Mouse (Mus musculus): Measurements from ENCODE around the gene Rab20. TPM values are rescaled to one million over a fixed set of nuclear protein-coding genes. Genes with fewer than 3 reads are reported as not detected.

The Rab20 gene
- polyA plus RNA-seq, 1 experiment from 2014 or later, result 7.5 TPM

DNA sequence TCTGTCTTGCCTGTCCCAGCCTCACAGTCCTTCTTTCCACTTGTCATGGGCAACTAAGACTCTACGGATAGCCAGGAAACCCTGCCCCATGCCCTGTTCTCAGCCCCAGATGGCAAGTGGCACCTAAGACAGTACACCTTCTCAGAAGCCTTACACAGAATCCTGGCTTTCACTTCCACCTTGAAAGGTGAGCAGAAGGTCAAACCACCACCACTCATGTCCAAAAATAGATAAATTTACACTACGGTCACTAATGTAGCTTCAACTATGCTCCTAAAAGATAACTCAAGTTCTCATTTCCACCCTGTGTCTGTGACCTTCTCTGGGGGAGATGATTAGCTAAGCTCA lies 15.0 kb downstream of the Rab20 start:
- Histone ChIP-seq H3K36me3 (ENCODE audit: control insufficient read depth, insufficient read depth, low read length) (no peaks in the 10 kb centered on the region), H3K4me3 (replicated peaks; ENCODE audit: low read length) (no peak overlapping the region), H3K4me1 (ENCODE audit: control insufficient read depth, insufficient read depth, low read length) (peaks cover 10% of the 10 kb centered on the region; the same call in 1 of the 2 replicates), H3K9ac (ENCODE audit: low read length) (no peak overlapping the region), H3K9me3 (replicated peaks; ENCODE audit: control insufficient read depth, low read length) (0 out of 2 replicates have a peak, but pooled peaks cover 5% of the 10 kb centered on the region), H3K27ac (ENCODE audit: low read length) (no peak overlapping the region), H3K27me3 (ENCODE audit: control insufficient read depth, insufficient read depth, low read length) (no peaks in the 10 kb centered on the region), H3K4me2 (ENCODE audit: low read depth, low read length) (no peak overlapping the region)
- ATAC-seq (ENCODE audit: insufficient read depth, low FRiP score), result no peak
- 87% methylated on average over 2 of the region's 2 CpGs for whole genome bisulfite sequencing

DNA sequence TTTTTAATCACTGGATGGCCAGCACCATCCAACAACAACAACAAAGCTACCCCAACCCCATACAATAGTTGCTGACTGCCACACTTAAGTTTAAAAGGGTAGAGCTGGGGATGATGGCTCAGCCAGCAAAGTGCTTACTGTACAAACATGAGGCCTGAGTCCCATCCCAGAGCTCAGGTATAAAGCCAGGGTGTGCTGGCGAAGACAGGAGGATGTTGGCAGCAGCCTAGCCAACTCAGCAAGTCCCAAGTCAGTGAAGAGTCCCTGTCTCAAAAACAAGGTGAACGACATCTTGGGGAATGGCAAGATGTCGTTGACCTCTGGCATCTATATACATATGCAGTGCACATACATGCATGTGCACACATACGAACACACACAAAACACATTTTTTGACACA lies 15.9 kb downstream of the Rab20 start:
- WGBS, result 86% methylated on average over 4 of the region's 4 CpGs
- no peak overlapping the region for H3K9ac ChIP-seq (ENCODE audit: low read length)
- H3K9me3 ChIP-seq (replicated peaks; ENCODE audit: control insufficient read depth, low read length), result 0 out of 2 replicates have a peak, but pooled peaks cover 5% of the 10 kb centered on the region
- no peaks in the 10 kb centered on the region for H3K36me3 ChIP-seq (ENCODE audit: control insufficient read depth, insufficient read depth, low read length)
- no peak overlapping the region for H3K27ac ChIP-seq (ENCODE audit: low read length)
- no peak overlapping the region for H3K4me3 ChIP-seq (replicated peaks; ENCODE audit: low read length)
- no peak for ATAC-seq (ENCODE audit: insufficient read depth, low FRiP score)
- H3K27me3 ChIP-seq (ENCODE audit: control insufficient read depth, insufficient read depth, low read length), result no peaks in the 10 kb centered on the region
- H3K4me1 ChIP-seq (ENCODE audit: control insufficient read depth, insufficient read depth, low read length), result peaks cover 19% of the 10 kb centered on the region
- no peak overlapping the region for H3K4me2 ChIP-seq (ENCODE audit: low read depth, low read length)

DNA sequence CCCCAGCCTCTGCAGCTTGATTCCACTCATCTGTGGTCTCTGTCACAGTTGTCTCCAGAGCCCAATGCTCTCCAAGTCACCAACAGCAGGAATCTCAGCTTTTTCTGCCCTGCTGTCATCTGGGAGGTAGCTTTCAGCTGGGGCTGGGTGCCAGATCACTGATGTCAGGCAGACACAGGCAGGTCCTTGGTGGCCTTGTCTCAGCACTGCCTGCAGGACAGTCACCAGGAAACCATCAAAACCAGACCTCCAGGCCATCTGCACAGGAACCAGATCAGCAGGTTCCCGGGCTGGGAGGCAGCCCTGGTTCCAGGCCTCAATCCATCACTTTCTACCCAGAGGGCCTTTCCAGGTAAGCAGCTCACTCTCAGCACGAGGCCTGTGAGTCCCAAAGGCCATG lies 16.7 kb downstream of the Rab20 start:
- Histone ChIP-seq H3K4me2 (ENCODE audit: low read depth, low read length) (no peak overlapping the region), H3K9me3 (replicated peaks; ENCODE audit: control insufficient read depth, low read length) (no peaks in the 10 kb centered on the region), H3K27ac (ENCODE audit: low read length) (no peak overlapping the region), H3K27me3 (ENCODE audit: control insufficient read depth, insufficient read depth, low read length) (no peaks in the 10 kb centered on the region), H3K36me3 (ENCODE audit: control insufficient read depth, insufficient read depth, low read length) (no peaks in the 10 kb centered on the region), H3K4me1 (ENCODE audit: control insufficient read depth, insufficient read depth, low read length) (peaks cover 19% of the 10 kb centered on the region), H3K4me3 (replicated peaks; ENCODE audit: low read length) (no peak overlapping the region), H3K9ac (ENCODE audit: low read length) (no peak overlapping the region)
- ATAC-seq (ENCODE audit: insufficient read depth, low FRiP score), result no peak
- 22% methylated on average over 2 of the region's 2 CpGs for WGBS

DNA sequence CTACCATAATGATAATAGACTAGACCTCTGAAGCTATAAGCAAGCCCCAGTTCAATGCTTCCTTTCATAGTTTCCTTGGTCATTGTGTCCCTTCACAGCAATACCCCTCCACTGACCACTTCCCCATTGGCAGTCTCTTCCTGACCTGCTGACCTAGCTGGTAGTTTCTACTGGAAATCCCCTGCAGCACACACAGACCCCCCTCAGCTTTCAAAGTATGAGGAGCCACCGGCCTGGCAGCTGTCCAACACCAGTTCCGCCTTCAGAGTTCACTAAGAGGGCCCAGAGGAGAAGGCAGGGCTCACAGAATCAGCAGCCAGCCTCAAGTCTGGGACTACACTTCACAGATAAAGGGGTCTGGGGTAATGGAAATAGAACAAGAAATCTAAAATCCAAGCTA lies 17.6 kb downstream of the Rab20 start:
- no peak for ATAC-seq (ENCODE audit: insufficient read depth, low FRiP score)
- WGBS, result 17% methylated on average over 2 of the region's 2 CpGs
- Histone ChIP-seq H3K27ac (ENCODE audit: low read length) (no peak overlapping the region), H3K9ac (ENCODE audit: low read length) (no peak overlapping the region), H3K9me3 (replicated peaks; ENCODE audit: control insufficient read depth, low read length) (no peaks in the 10 kb centered on the region), H3K27me3 (ENCODE audit: control insufficient read depth, insufficient read depth, low read length) (no peaks in the 10 kb centered on the region), H3K4me2 (ENCODE audit: low read depth, low read length) (no peak overlapping the region), H3K36me3 (ENCODE audit: control insufficient read depth, insufficient read depth, low read length) (no peaks in the 10 kb centered on the region), H3K4me3 (replicated peaks; ENCODE audit: low read length) (no peak overlapping the region), H3K4me1 (ENCODE audit: control insufficient read depth, insufficient read depth, low read length) (peaks cover 19% of the 10 kb centered on the region)

DNA sequence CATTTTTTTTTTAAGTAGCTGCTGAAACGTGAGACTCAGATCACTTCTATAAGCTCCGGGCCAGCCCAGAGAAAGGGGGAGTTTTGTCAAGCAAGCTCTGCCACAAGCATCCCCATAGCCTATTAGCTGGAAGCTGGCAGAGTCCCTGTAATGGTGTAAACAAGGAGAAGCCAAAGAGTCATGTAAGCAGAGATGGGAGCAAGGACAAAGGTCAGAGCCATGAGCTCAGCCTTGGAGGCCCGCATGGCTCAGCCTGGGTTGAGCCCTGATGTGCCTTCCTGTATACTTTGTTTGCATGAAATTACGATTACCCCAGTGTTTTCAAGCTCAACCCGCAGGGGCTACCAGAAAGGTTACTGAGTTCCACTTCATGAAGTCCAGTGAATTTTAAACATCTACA lies 19.5 kb downstream of the Rab20 start:
- H3K4me2 ChIP-seq (ENCODE audit: low read depth, low read length), result no peak overlapping the region
- ATAC-seq (ENCODE audit: insufficient read depth, low FRiP score), result no peak
- no peak overlapping the region for H3K4me3 ChIP-seq (replicated peaks; ENCODE audit: low read length)
- no peaks in the 10 kb centered on the region for H3K27me3 ChIP-seq (ENCODE audit: control insufficient read depth, insufficient read depth, low read length)
- peak overlapping the region; percentile 71 for H3K27ac ChIP-seq (ENCODE audit: low read length)
- H3K9me3 ChIP-seq (replicated peaks; ENCODE audit: control insufficient read depth, low read length), result no peaks in the 10 kb centered on the region
- 20% methylated on average over 5 of the region's 5 CpGs for WGBS
- no peaks in the 10 kb centered on the region for H3K36me3 ChIP-seq (ENCODE audit: control insufficient read depth, insufficient read depth, low read length)
- H3K4me1 ChIP-seq (ENCODE audit: control insufficient read depth, insufficient read depth, low read length), result peaks cover 17% of the 10 kb centered on the region
- no peak overlapping the region; the same call in 1 of the 2 replicates for H3K9ac ChIP-seq (ENCODE audit: low read length)

DNA sequence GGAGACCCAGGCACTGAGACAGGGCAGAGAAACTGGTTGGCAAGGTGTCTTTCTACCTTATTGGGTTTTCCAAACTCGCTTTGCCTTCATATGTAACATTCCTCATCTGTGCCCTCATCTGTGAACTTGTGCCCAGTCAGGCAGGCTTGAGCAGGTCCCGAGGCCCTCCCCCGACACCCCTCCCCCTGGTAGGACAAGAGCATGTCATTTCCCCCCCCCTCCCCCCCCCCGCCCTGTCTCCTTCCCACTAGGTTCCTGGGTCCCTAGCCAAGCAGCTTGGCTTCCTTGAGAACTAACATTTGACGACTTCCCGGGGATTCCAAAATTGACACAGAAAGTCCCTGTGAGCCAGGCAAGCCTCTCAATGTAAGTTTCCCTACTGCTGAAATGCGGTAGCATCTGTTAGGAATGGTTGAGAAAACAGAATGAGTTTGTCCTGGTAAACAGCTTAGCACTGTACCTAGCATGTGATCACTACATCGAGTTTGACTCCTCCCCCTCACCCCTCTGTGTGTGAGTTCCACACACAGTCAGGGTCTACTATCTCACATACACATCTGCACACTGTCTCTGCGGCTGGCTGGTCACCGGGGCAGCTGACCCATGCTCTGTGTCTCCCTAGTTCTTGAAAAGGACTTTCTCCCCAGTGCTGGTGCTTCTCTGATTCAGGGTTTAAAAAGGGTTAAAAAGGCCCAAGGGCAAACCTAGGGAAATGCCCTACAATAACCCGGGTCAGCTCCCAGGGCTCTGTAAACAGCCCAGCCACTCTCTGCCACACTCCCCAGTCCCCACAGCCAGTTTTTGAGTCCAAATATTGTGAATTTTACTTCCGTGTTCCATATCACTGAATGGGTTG lies 20.3 kb downstream of the Rab20 start:
- Histone ChIP-seq H3K36me3 (ENCODE audit: control insufficient read depth, insufficient read depth, low read length) (no peaks in the 10 kb centered on the region), H3K9ac (ENCODE audit: low read length) (peak overlapping the region; percentile 31; the same call in 1 of the 2 replicates), H3K4me3 (replicated peaks; ENCODE audit: low read length) (no peak overlapping the region), H3K9me3 (replicated peaks; ENCODE audit: control insufficient read depth, low read length) (no peaks in the 10 kb centered on the region), H3K4me2 (ENCODE audit: low read depth, low read length) (no peak overlapping the region), H3K27ac (ENCODE audit: low read length) (peak overlapping the region; percentile 71), H3K4me1 (ENCODE audit: control insufficient read depth, insufficient read depth, low read length) (peaks cover 17% of the 10 kb centered on the region), H3K27me3 (ENCODE audit: control insufficient read depth, insufficient read depth, low read length) (no peaks in the 10 kb centered on the region)
- ATAC-seq (ENCODE audit: insufficient read depth, low FRiP score), result peak; percentile 35; the same call in 1 of the 2 replicates
- 30% methylated on average over 12 of the region's 12 CpGs for WGBS

DNA sequence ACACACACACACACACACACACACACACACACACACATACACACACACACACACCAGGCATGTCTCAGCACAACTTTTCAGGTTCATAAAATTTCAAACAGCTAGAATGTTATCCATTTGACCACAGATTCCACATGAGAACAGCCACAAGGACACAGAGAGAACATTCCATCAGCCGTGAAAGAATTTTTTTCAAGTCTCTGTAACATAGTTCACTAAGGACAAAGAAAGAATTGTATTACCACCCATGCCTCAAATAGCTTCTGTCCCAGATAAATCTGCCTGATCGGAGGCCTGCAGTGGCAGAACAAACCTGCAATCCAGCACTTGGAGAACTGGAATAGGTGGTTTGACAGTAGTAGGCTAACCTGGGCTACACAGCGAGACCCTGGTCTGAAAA lies 21.2 kb downstream of the Rab20 start:
- no peak overlapping the region for H3K27ac ChIP-seq (ENCODE audit: low read length)
- no peaks in the 10 kb centered on the region for H3K27me3 ChIP-seq (ENCODE audit: control insufficient read depth, insufficient read depth, low read length)
- peaks cover 17% of the 10 kb centered on the region for H3K4me1 ChIP-seq (ENCODE audit: control insufficient read depth, insufficient read depth, low read length)
- no peaks in the 10 kb centered on the region for H3K36me3 ChIP-seq (ENCODE audit: control insufficient read depth, insufficient read depth, low read length)
- no peak overlapping the region for H3K4me3 ChIP-seq (replicated peaks; ENCODE audit: low read length)
- 65% methylated on average over 3 of the region's 3 CpGs for WGBS
- no peak overlapping the region for H3K4me2 ChIP-seq (ENCODE audit: low read depth, low read length)
- ATAC-seq (ENCODE audit: insufficient read depth, low FRiP score), result no peak
- H3K9me3 ChIP-seq (replicated peaks; ENCODE audit: control insufficient read depth, low read length), result no peaks in the 10 kb centered on the region
- H3K9ac ChIP-seq (ENCODE audit: low read length), result no peak overlapping the region

DNA sequence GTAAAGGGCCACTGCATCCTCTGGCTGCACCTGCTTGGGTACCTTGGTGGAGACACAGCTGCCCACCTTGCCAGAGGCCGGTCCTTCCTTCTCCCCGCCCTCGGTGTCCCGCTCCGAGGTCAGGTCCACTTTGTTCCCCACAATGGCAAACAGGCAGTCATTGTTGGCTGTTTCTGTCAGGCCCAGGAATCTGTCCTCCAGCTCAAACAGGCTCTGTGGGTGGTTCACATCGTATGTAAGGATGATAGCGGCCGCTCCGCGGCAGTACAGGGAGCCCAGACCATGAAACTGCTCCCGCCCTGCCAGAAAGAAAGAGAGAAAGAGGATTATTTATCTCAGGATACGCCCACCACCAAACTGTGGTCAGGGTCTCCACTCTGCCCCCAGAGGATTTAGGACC lies 24.3 kb downstream of the Rab20 start:
- Histone ChIP-seq H3K36me3 (ENCODE audit: control insufficient read depth, insufficient read depth, low read length) (no peaks in the 10 kb centered on the region), H3K9me3 (replicated peaks; ENCODE audit: control insufficient read depth, low read length) (no peaks in the 10 kb centered on the region), H3K4me1 (ENCODE audit: control insufficient read depth, insufficient read depth, low read length) (peaks cover 16% of the 10 kb centered on the region), H3K4me3 (replicated peaks; ENCODE audit: low read length) (no peak overlapping the region), H3K27me3 (ENCODE audit: control insufficient read depth, insufficient read depth, low read length) (no peaks in the 10 kb centered on the region), H3K9ac (ENCODE audit: low read length) (no peak overlapping the region), H3K4me2 (ENCODE audit: low read depth, low read length) (no peak overlapping the region), H3K27ac (ENCODE audit: low read length) (no peak overlapping the region)
- no peak for ATAC-seq (ENCODE audit: insufficient read depth, low FRiP score)
- 51% methylated on average over 12 of the region's 12 CpGs for WGBS

DNA sequence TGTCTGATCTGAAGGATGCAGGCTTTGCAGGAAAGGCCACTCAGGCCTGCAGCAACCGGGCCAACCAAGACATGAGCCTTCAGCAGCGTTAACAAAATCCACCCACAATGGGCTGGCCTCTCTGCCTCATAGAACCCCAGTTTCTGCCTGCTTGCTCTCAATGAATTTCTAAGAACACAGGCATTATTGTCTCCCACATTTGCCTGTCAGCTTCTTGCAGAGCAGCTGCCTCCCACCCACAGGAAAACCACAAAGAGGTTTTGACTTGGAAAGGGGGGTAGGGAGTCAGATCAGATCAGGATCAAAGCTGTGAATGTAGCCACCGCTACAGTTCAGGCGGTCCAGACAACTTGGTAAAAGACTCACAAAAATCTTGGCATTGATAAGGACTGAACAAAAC lies 25.5 kb downstream of the Rab20 start:
- Histone ChIP-seq H3K4me2 (ENCODE audit: low read depth, low read length) (no peak overlapping the region), H3K27ac (ENCODE audit: low read length) (no peak overlapping the region), H3K9ac (ENCODE audit: low read length) (no peak overlapping the region), H3K27me3 (ENCODE audit: control insufficient read depth, insufficient read depth, low read length) (no peaks in the 10 kb centered on the region), H3K9me3 (replicated peaks; ENCODE audit: control insufficient read depth, low read length) (no peaks in the 10 kb centered on the region), H3K4me1 (ENCODE audit: control insufficient read depth, insufficient read depth, low read length) (peaks cover 3% of the 10 kb centered on the region), H3K36me3 (ENCODE audit: control insufficient read depth, insufficient read depth, low read length) (no peaks in the 10 kb centered on the region), H3K4me3 (replicated peaks; ENCODE audit: low read length) (no peak overlapping the region)
- 55% methylated on average over 4 of the region's 4 CpGs for WGBS
- no peak for ATAC-seq (ENCODE audit: insufficient read depth, low FRiP score)

All from stomach, embryonic 16.5 days (tissue).